Mouse (Mus musculus) adrenal gland, postnatal 14 days (tissue): ENCODE measurements at regions not wholly inside any gene's neighbourhood (a gene's known extent, or its start where the extent isn't known, plus 50 kb on each side); places are given as distances from the start of the nearest gene placed in this dataset.

ENCODE experiments used
- DNase-seq: peaks from one replicate; pipeline ENCODE4 v3.0.0; 2021; ENCODE audit warnings: mixed read lengths

DNA sequence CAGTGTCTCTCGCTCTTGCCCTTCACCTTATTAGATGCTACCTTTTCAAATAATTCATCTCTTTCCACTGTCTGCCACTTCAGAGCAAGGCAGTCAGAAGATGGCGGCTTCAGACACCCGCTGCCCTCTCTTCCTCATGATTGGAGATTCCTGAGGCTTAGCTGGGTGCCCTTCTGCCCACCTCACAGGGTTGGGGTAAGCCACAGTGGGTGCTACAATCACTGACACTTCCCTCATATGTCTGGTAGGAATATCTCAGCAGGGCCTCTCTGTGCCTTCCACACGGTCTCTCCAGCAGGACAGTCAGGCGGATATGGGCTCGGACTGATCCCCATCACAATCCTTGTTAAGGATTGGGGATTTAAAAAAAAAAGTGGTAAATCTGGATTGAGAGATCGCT is 53.2 kb upstream of the Rpl36-ps4 start:
- no peak for DNase-seq

DNA sequence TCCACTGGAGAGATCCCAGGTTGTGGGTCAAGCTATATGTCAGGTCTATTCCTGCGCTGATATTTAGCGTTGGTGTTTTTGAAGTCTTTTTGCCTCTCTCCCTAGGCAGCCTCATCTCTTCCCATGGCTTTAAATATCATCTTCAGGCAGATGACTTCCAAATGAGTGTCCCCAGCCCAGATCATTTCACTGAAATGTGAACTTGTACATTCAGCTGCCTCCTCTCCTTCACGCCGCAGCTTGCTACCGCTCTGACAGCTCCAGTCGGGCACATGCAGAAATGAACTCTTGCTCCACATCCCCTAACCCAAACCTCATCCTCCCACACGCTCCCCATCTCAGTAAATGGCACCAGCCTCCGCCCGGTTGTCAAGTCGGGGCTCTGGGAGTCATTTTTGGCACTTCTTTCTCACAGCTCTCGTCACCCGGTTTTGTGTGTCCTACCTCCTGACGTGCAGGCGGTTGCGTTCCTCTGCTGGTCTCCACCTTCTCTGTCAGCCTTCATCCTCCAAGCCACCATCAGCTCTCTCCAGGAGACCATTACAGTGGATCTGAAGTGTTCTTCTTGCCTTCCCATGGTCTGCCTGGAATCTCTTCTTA is 54.0 kb upstream of the Rpl36-ps4 start:
- DNase-seq: no peak

DNA sequence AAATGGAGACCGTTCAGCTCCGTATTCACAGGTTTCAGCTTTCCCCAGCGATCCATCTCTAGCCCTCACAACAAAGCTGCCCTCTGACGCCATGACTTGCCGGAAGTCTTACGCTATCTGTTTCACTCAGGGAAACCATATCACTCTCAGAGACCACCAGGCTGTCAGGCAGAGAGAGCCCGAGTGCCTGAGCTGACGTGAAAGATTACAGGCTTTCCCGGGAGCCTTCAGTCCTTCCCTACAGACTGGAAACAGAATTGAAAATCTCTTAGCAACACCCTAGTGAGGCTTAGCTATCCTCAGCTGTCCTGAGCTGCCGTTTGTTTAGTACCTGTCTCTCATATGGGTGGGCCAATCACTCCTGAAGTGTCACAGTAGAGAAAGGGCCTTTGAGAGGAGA is 54.6 kb upstream of the Rpl36-ps4 start:
- DNase-seq: no peak

DNA sequence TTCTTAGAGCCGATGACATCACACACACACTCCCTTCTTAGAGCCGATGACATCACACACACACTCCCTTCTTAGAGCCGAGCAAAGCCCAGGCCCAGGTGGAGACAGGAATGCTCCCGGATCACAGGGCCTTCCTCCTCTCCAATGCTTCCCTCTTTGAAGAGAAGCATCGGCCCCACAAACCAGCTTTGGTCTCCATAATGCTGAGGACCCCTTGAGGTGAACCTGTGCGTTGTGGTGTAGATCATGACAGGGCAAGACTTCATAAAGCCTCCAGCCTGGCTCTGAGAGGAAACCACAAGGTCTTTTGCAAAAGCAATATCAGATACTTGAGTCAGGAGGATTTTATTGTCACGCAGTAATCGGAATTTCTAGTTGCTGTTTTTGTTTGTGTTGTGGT is 55.3 kb upstream of the Rpl36-ps4 start:
- no peak for DNase-seq

DNA sequence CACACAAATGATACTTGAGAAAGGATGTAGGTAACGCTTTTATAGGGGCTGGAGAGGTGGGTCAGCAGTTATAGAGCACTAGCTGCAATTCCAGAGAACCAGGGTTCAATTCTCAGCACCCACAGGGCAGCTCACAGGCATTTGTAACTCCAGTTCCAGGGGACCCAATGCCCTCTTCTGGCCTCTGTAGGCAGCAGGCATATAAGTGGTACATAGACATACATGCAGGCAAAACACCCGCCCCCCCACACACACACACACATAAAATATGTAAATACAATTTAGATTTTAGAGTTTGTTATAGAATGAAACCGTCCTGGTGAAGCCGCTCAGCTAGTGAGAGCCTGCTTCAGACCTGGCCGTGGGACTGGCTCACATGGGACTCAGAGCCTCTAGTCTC is 55.9 kb upstream of the Rpl36-ps4 start:
- no peak for DNase-seq

DNA sequence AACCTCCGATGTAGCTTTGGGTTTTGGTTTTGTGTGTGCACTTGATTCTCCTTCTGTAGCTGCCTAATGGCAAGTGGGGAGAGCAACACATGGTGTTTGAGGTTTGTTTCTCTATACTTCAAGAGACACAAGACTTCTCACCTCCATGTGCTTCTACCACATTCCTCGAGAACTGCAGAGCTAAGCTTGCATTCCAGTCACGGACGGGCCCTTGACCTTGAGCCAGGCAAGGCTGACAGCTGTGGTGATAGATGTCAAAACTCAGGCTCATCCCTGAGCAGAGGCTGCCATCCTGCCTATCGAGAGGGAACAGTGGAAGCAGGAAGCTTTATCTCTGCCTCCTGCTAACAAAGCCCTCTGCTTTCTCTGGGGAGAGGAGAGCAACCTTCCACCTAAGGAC is 59.2 kb upstream of the Rpl36-ps4 start:
- DNase-seq: peak; percentile 66

DNA sequence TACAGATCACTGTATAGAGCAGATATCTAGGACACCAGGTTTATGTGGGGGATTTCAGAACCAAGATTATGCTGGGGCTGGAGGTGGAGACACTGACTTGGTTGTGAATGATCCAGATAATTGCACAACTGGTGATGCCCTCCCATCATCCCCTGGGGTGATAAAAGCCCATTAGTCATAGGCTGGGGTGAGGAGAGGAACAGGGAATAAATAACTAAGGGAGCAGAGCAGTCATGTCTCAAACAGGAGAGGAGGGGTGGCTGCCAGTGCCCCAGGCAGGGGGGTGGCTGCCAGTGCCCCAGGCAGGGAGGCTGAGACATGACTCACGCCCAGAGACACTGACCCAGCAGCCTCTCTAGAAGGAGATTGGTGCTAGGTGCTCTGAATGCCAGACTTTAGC is 53.7 kb upstream of the Kcnk12 start:
- DNase-seq: peak; percentile 72

DNA sequence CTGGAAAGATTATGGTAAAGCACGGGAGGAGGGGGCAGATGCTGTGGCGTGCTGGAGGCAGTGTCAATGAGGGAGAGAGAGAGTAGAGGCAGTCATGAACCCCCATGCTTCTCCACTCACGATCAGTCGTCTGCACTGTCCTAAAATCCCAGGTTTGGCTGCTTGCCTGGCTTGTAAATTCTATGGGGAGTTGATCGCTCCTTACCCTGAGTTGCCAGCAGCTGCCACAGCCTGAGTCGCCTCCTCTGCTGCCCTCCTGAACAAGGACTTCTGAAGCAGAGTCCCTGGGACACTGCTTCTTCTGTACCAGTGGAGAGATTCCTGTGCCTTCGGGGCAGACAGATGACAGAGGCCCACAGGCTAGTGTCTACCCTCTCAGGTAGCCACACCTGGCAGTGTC is 52.1 kb upstream of the Kcnk12 start:
- DNase-seq: no peak

DNA sequence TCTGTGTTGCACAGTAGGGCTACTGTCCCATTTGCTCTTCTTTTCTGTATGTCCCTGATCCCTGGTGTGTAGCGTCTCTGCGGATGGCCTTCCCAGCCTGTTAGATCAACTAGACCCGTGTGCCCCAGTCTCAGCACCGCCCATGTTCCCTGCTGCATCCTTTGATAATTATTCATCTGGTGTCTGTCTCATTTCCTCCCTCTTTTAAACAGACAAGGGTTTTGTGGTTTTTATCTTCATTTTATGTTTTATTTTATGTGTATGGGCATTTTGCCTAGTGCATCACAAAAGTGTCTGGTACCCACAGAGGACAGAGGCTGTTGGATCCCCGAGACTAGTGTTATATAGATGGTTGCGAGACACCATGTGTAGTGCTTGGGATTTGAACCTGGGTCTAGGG is 51.6 kb upstream of the Kcnk12 start:
- DNase-seq: no peak

DNA sequence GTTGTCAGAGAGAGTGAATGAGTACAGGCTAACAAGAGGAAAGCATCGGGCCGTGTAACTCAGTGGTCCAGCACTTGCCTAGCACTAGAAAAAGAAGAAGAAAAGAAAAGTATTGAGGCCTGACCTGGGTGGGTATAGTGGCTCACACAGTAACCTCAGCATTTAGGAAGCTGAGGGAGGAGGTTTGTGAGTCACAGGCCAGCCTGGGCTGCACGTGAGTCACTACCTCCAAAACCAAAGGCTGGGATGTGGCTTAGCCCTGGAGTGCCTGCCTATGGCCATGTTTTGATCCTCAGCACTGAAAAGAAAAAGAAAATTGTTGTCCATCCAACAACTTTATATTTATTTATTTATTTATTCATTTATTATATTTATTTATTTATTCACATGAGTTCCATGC is 51.2 kb upstream of the Kcnk12 start:
- no peak for DNase-seq
